Mouse (Mus musculus): ENCODE results near the gene Riok1. TPM values are rescaled to one million over a fixed set of nuclear protein-coding genes. Genes with fewer than 3 reads are reported as not detected.

Gene Riok1
- polyA plus RNA-seq, 1 experiment from 2014 or later: 18.1 TPM

DNA sequence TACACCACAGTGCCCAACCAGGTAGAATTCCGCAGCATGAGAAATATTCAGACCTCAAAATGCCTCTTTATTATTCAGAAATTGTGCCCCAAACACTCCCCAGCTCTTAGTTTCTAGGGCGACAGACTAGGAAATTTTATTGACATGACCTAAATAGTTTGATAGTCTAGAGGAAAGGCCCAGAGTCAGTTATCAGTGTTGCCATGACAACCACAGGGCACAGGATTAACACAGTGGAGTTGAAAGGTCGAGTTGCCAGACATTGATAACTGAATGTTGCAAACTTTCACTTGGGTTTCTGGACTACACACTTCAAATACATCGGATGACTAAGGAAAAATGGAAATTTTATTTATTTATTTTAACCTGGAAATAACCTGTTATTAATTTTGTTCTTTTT lies 53.1 kb downstream of the Riok1 start:
- Histone ChIP-seq H3K27ac (ENCODE audit: low read length) (no peak overlapping the region; the same call in 1 of the 2 replicates), H3K9me3 (replicated peaks; ENCODE audit: control insufficient read depth, low read length) (no peaks in the 10 kb centered on the region), H3K27me3 (ENCODE audit: control insufficient read depth, insufficient read depth, low read depth, low read length) (no peaks in the 10 kb centered on the region), H3K4me2 (ENCODE audit: low read depth, low read length) (no peak overlapping the region), H3K4me3 (ENCODE audit: low read depth, low read length) (no peak overlapping the region), H3K4me1 (ENCODE audit: control insufficient read depth, low read depth, low read length) (peaks cover 4% of the 10 kb centered on the region; the same call in 1 of the 2 replicates), H3K36me3 (ENCODE audit: control insufficient read depth, insufficient read depth) (no peaks in the 10 kb centered on the region), H3K9ac (ENCODE audit: low read depth, low read length) (no peak overlapping the region)
- WGBS (ENCODE audit: insufficient replicate concordance): 41% methylated on average over 4 of the region's 4 CpGs
- peak; percentile 82 for ATAC-seq (ENCODE audit: low read depth)

DNA sequence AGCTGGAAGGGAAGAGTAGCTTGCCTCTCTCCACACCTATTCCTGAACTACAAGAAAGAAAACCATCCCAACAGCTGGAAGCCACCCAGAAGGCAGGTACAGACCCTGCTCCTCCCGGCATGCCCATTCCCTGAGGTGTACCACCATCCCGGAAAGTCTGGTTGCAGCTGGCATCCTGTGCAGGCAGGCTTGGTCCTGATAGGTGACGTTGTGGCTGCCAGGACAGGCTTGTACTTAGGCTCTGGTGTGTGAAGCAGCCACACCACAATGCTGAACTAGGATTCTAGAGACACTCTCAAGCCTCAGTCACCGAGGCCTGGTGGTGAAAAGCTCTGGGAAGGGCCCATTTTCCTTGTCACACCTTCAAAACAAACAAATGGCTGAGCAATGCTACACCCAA lies 59.4 kb downstream of the Riok1 start:
- H3K36me3 ChIP-seq (ENCODE audit: control insufficient read depth, insufficient read depth): no peaks in the 10 kb centered on the region
- ATAC-seq (ENCODE audit: low read depth): no peak
- H3K9me3 ChIP-seq (replicated peaks; ENCODE audit: control insufficient read depth, low read length): no peaks in the 10 kb centered on the region
- no peaks in the 10 kb centered on the region for H3K4me1 ChIP-seq (ENCODE audit: control insufficient read depth, low read depth, low read length)
- no peak overlapping the region for H3K27ac ChIP-seq (ENCODE audit: low read length)
- 40% methylated on average over 4 of the region's 4 CpGs for WGBS (ENCODE audit: insufficient replicate concordance)
- no peaks in the 10 kb centered on the region for H3K27me3 ChIP-seq (ENCODE audit: control insufficient read depth, insufficient read depth, low read depth, low read length)
- H3K9ac ChIP-seq (ENCODE audit: low read depth, low read length): no peak overlapping the region
- no peak overlapping the region for H3K4me2 ChIP-seq (ENCODE audit: low read depth, low read length)
- H3K4me3 ChIP-seq (ENCODE audit: low read depth, low read length): no peak overlapping the region

DNA sequence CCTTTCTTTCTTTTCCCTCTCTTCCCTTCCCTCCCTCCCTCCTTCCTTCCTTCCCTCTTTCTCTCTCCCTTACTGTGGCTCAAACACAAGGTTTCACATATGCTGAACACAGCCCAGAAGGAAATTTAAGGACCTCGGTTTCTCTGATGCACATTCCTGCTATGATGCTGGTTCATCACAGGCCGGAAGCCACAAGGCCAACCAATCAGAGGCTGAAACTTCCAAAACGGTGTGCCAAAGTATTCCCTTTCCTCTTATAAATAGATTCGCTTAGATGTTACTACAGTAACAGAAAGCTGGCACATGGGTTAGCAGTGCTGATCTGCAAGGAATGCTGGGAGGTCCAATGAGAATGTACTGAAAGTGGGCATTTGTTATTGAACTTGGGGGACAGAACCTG lies 66.6 kb downstream of the Riok1 start:
- Histone ChIP-seq H3K9me3 (replicated peaks; ENCODE audit: control insufficient read depth, low read length) (no peaks in the 10 kb centered on the region), H3K4me2 (ENCODE audit: low read depth, low read length) (no peak overlapping the region), H3K27ac (ENCODE audit: low read length) (no peak overlapping the region), H3K36me3 (ENCODE audit: control insufficient read depth, insufficient read depth) (no peaks in the 10 kb centered on the region), H3K9ac (ENCODE audit: low read depth, low read length) (no peak overlapping the region), H3K4me3 (ENCODE audit: low read depth, low read length) (no peak overlapping the region), H3K27me3 (ENCODE audit: control insufficient read depth, insufficient read depth, low read depth, low read length) (no peaks in the 10 kb centered on the region), H3K4me1 (ENCODE audit: control insufficient read depth, low read depth, low read length) (no peaks in the 10 kb centered on the region)
- WGBS (ENCODE audit: insufficient replicate concordance): 56% methylated on average over 4 of the region's 4 CpGs
- no peak for ATAC-seq (ENCODE audit: low read depth)

GRCm38 (mm10) chr13:38104501-38104900 lies 67.7 kb downstream of the Riok1 start:
- Histone ChIP-seq H3K4me3 (ENCODE audit: low read depth, low read length) (no peak overlapping the region), H3K4me2 (ENCODE audit: low read depth, low read length) (no peak overlapping the region), H3K27ac (ENCODE audit: low read length) (no peak overlapping the region), H3K36me3 (ENCODE audit: control insufficient read depth, insufficient read depth) (no peaks in the 10 kb centered on the region), H3K9ac (ENCODE audit: low read depth, low read length) (no peak overlapping the region), H3K27me3 (ENCODE audit: control insufficient read depth, insufficient read depth, low read depth, low read length) (no peaks in the 10 kb centered on the region), H3K4me1 (ENCODE audit: control insufficient read depth, low read depth, low read length) (no peaks in the 10 kb centered on the region), H3K9me3 (replicated peaks; ENCODE audit: control insufficient read depth, low read length) (no peaks in the 10 kb centered on the region)
- no peak for ATAC-seq (ENCODE audit: low read depth)
- WGBS (ENCODE audit: insufficient replicate concordance): 73% methylated on average over 10 of the region's 10 CpGs

GRCm38 (mm10) chr13:38109081-38109480 lies 72.3 kb downstream of the Riok1 start:
- WGBS (ENCODE audit: insufficient replicate concordance): 70% methylated on average over 9 of the region's 9 CpGs
- H3K4me2 ChIP-seq (ENCODE audit: low read depth, low read length): no peak overlapping the region
- ATAC-seq (ENCODE audit: low read depth): no peak
- no peak overlapping the region for H3K9ac ChIP-seq (ENCODE audit: low read depth, low read length)
- no peaks in the 10 kb centered on the region for H3K36me3 ChIP-seq (ENCODE audit: control insufficient read depth, insufficient read depth)
- H3K27me3 ChIP-seq (ENCODE audit: control insufficient read depth, insufficient read depth, low read depth, low read length): no peaks in the 10 kb centered on the region
- no peak overlapping the region for H3K4me3 ChIP-seq (ENCODE audit: low read depth, low read length)
- no peaks in the 10 kb centered on the region for H3K9me3 ChIP-seq (replicated peaks; ENCODE audit: control insufficient read depth, low read length)
- H3K4me1 ChIP-seq (ENCODE audit: control insufficient read depth, low read depth, low read length): no peaks in the 10 kb centered on the region
- no peak overlapping the region for H3K27ac ChIP-seq (ENCODE audit: low read length)

Small RNAs within 50 kb of the gene (microRNA-seq; reads per million reads assigned to microRNA genes)
- gene Gm27387: not detected

Other genes starting within 250 kb of the Riok1 start
- gene Ssr1, start 42.8 kb upstream of the Riok1 start, polyA plus RNA-seq (2015; fragmentation: Nextera tagmentation; extraction: Ambion mirVana): 67.7 and 69.3 TPM in 2 replicates
- gene Cage1, start 74 bp downstream of the Riok1 start, polyA plus RNA-seq (2015; fragmentation: Nextera tagmentation; extraction: Ambion mirVana): 0.25 and 0.40 TPM in 2 replicates
- gene Dsp, start 114.3 kb downstream of the Riok1 start, polyA plus RNA-seq (2015; fragmentation: Nextera tagmentation; extraction: Ambion mirVana): 2.1 and 2.2 TPM in 2 replicates
- 10.0 and 10.7 TPM in 2 replicates for gene Snrnp48, start 167.9 kb downstream of the Riok1 start, polyA plus RNA-seq (2015; fragmentation: Nextera tagmentation; extraction: Ambion mirVana)

Measured in liver, embryonic 16.5 days (tissue).